Mouse (Mus musculus) ES-Bruce4 (cell line): Measurements from ENCODE around the gene Myo1b. TPM values are rescaled to one million over a fixed set of nuclear protein-coding genes. Genes with fewer than 3 reads are reported as not detected.
A peak's percentile ranks its signal among the peaks of the same experiment; 100 is the strongest.

Source experiments
- H3K27ac ChIP-seq: 2 replicates; pipeline ENCODE4 v1.5.1; 2012; ENCODE audit warnings: low read length, inconsistent platforms; ENCODE audit not compliant: insufficient read depth
- H3K27me3 ChIP-seq: 2 replicates; pipeline ENCODE4 v1.6.1; 2012; ENCODE audit warnings: mild to moderate bottlenecking, low read length, inconsistent platforms; ENCODE audit not compliant: control insufficient read depth, poor library complexity, insufficient read depth, severe bottlenecking
- H3K36me3 ChIP-seq: 2 replicates; pipeline ENCODE4 v1.6.1; 2012; ENCODE audit warnings: inconsistent platforms, mild to moderate bottlenecking, low read length, moderate library complexity; ENCODE audit not compliant: control insufficient read depth, poor library complexity, insufficient read depth, severe bottlenecking
- H3K4me1 ChIP-seq: one replicate; pipeline ENCODE4 v1.8.1; 2011; ENCODE audit warnings: low read length; ENCODE audit not compliant: control insufficient read depth, insufficient read depth
- H3K4me3 ChIP-seq: 2 replicates; pipeline ENCODE4 v1.5.1; 2011; ENCODE audit warnings: low read depth, mild to moderate bottlenecking, low read length
- H3K9ac ChIP-seq: 2 replicates; pipeline ENCODE4 v1.6.1; 2012; ENCODE audit warnings: low read depth, mild to moderate bottlenecking, inconsistent platforms; ENCODE audit not compliant: poor library complexity, severe bottlenecking
- H3K9me3 ChIP-seq: replicated peaks from 2 replicates; pipeline ENCODE4 v1.6.1; 2012; ENCODE audit warnings: mild to moderate bottlenecking, low read length, inconsistent platforms; ENCODE audit not compliant: control insufficient read depth, poor library complexity, insufficient read depth, severe bottlenecking
- CTCF ChIP-seq: IDR thresholded peaks from one replicate; pipeline ENCODE4 v1.8.1; 2011; ENCODE audit warnings: low read depth, low read length
- EP300 ChIP-seq: IDR thresholded peaks from 2 replicates; pipeline ENCODE4 v1.6.1; 2011; ENCODE audit warnings: low read depth, low read length; ENCODE audit not compliant: insufficient read depth
- POLR2A ChIP-seq: IDR thresholded peaks from one replicate; pipeline ENCODE4 v1.8.1; 2011; ENCODE audit warnings: low read length; ENCODE audit not compliant: insufficient read depth
- polyA plus RNA-seq: library from polyadenylated mRNA; stranded (reverse); fragments of >200 nt; gene quantifications from 2 replicates; pipeline ENCODE4 v1.2.4, GENCODE M21; 2011; ENCODE audit warnings: low read depth; ENCODE audit not compliant: missing spikeins, insufficient read depth, insufficient read length

Myo1b gene
- 46.3 and 54.4 TPM in 2 replicates for polyA plus RNA-seq

DNA sequence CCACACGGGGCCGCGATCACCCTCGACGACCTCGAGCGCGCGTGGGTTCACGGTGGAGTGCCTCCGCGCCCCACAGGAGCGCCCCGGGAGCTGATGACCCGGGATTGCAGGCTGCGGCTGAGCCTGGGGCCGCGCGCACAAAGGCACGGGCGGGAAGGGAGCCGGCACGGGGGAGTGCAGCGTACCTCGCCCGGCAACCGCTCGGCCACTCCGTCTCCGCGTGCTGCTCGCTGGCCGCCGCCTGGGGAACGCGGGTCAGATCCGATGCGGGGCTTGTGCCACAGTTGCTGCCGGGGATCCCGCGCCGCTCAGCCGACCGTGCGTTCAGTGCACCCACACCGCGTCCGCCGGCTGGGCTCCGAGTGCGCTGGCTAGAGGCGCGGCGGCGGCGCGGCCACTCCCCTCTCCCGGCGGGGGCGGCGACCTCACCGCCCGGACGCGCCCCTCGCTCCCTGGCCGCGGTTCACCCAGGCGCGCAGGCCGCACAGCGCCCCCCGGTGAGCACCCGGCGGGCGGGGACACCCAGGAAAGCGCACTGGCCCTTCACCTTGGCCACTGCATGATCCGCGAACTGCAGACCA is at the start of gene Myo1b:
Gene Myo1b (minus strand): TSS at position 496 of the 581 bp plus-strand sequence.
- Histone ChIP-seq H3K27ac (no peak within 1 kb of the TSS), H3K9ac (peak within 1 kb of the TSS; percentile 53), H3K36me3 (no peaks in the 10 kb centered on the region), H3K9me3 (no peaks in the 10 kb centered on the region), H3K4me1 (no peaks in the 10 kb centered on the region), H3K27me3 (no peaks in the 10 kb centered on the region), H3K4me3 (peak within 1 kb of the TSS; percentile 82)
- no peak for TF ChIP-seq POLR2A
- no peak for TF ChIP-seq EP300
- peak; percentile 57 for TF ChIP-seq CTCF

GRCm38 (mm10) chr1:51964647-51965046 is 48.8 kb upstream of the Myo1b start:
- H3K9ac ChIP-seq: no peak overlapping the region
- H3K27ac ChIP-seq: no peak overlapping the region
- H3K27me3 ChIP-seq: no peaks in the 10 kb centered on the region
- H3K4me3 ChIP-seq: no peak overlapping the region
- TF ChIP-seq EP300: no peak
- no peak for TF ChIP-seq CTCF
- no peak for TF ChIP-seq POLR2A
- no peaks in the 10 kb centered on the region for H3K4me1 ChIP-seq
- H3K36me3 ChIP-seq: no peaks in the 10 kb centered on the region
- H3K9me3 ChIP-seq: no peaks in the 10 kb centered on the region

DNA sequence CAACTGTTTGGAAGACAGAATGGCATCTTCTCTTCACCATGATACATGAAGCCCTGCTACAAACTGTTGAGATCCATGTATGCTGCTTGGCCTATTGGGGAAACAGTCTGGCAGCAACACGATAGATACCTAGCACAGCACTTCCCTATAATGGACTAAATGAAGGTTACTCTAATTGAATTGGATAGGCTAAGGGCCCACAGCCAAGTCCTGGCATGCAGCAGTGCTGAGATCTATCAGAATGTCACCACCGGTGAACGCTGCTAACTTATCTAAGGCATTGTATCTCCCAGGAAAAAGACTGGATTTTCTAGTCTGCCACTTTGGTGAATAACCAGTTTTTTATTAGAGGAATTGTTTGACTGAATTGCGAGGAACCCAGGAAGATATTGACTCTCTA is 31.2 kb upstream of the Myo1b start:
- Histone ChIP-seq H3K27me3 (no peaks in the 10 kb centered on the region), H3K9me3 (no peaks in the 10 kb centered on the region), H3K4me1 (no peaks in the 10 kb centered on the region), H3K9ac (no peak overlapping the region), H3K27ac (no peak overlapping the region), H3K36me3 (no peaks in the 10 kb centered on the region), H3K4me3 (no peak overlapping the region)
- TF ChIP-seq EP300 (no peak), CTCF (no peak), POLR2A (no peak)

GRCm38 (mm10) chr1:51944755-51945154 is 28.9 kb upstream of the Myo1b start:
- no peak overlapping the region for H3K9ac ChIP-seq
- H3K36me3 ChIP-seq: no peaks in the 10 kb centered on the region
- H3K27ac ChIP-seq: no peak overlapping the region
- H3K9me3 ChIP-seq: no peaks in the 10 kb centered on the region
- no peaks in the 10 kb centered on the region for H3K4me1 ChIP-seq
- H3K4me3 ChIP-seq: no peak overlapping the region
- TF ChIP-seq CTCF: peak; percentile 24
- TF ChIP-seq EP300: no peak
- no peaks in the 10 kb centered on the region for H3K27me3 ChIP-seq

- Histone ChIP-seq H3K36me3 (no peaks in the 10 kb centered on the region), H3K9me3 (no peaks in the 10 kb centered on the region), H3K27ac (no peak overlapping the region), H3K4me1 (no peaks in the 10 kb centered on the region), H3K9ac (no peak overlapping the region), H3K27me3 (no peaks in the 10 kb centered on the region), H3K4me3 (no peak overlapping the region)
- TF ChIP-seq POLR2A (no peak), CTCF (no peak), EP300 (no peak)
Observed at GRCm38 (mm10) chr1:51938357-51938756, 22.5 kb upstream of the Myo1b start.

DNA sequence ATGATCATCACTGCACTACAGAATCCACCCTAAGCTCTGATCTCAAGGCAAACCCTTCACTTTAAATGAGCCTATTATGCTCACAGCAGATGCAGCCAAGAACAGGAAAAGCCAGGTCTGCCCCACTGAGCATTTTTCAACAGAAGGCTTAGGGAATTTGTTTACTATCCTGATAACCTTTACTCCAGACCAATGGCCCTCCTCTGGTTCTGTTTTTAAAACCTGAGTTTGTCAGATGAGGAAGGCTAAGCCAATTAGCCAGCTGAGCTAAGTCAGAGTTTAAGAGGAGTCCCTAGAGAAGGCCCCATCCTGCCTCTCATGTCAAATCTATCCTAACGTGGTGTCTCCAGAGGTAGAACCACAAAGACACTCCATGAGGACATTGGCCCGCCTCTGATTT is 19.1 kb upstream of the Myo1b start:
- no peak overlapping the region for H3K4me3 ChIP-seq

More for the DNA sequence above, 19.1 kb upstream of the Myo1b start:
- TF ChIP-seq POLR2A: no peak
- no peak for TF ChIP-seq EP300
- TF ChIP-seq CTCF: no peak
- H3K9ac ChIP-seq: no peak overlapping the region
- no peak overlapping the region for H3K27ac ChIP-seq
- no peaks in the 10 kb centered on the region for H3K4me1 ChIP-seq
- H3K36me3 ChIP-seq: no peaks in the 10 kb centered on the region
- H3K27me3 ChIP-seq: no peaks in the 10 kb centered on the region
- no peaks in the 10 kb centered on the region for H3K9me3 ChIP-seq
